Mouse (Mus musculus) thymus, postnatal 14 days (tissue): Measurements from ENCODE around the gene Cideb.

Source experiments
- DNase-seq: peaks from one replicate; pipeline ENCODE4 v3.0.0; 2021

Cideb gene

DNA sequence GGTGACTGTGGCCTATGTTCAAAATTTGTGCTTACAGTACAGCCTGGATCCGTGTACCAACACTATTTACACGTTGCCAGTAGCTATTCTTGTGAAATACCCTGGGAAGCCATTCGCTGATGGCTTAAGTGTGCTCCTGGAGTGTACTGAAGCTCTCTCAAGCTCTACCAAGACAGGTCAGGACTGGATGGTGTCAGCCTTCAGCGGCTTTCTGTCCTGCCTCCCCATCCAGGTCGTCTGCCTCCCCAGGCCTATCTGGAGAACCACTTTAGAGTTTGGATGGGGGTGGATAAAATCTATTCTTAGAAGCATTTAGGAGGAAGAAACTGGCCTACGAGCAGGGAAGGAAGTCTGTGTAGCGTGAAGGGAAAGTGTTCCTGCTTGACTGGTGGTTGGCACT, 4.9 kb upstream of the Cideb start:
- DNase-seq = no peak

DNA sequence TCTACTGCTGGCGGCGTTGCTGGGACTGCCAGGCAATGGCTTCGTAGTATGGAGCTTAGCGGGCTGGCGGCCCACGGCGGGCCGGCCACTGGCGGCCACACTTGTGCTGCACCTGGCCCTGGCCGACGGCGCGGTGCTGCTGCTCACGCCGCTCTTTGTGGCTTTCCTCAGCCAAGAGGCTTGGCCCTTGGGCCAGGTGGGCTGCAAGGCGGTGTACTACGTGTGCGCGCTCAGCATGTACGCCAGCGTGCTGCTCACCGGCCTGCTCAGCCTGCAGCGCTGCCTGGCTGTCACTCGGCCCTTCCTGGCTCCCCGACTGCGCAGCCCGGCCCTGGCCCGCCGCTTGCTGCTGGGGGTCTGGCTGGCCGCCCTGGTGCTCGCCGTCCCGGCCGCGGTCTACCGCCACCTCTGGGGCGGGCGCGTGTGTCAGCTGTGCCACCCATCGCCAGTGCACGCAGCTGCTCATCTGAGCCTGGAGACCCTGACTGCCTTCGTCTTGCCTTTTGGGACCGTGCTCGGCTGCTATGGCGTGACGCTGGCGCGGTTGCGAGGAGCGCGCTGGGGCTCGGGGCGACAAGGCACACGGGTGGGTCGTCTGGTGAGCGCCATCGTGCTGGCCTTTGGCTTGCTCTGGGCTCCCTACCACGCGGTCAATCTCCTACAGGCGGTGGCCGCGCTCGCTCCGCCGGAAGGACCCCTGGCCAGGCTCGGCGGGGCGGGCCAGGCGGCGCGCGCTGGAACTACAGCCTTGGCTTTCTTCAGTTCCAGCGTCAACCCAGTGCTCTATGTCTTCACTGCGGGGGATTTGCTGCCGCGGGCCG, 4.0 kb upstream of the Cideb start:
- peak; percentile 42 for DNase-seq

DNA sequence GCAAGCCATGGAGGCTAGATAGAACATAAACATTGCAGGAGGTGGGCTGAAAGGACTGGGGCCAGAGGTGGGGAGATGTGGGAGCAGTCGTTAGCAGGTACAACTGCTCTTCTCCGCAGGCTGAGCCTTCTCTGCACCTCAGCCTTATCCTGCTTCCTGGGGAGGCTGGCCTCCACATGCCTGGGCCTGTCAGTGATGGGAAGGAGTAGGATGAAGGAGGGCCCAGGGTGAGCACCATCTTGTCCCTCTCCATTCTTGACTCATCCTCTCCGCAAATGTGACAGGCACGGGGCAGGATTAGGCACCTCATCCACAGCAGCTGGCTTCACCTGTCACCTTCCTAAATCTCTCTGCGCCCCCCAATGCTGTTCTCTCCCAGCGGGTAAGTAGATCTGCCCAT, 2.9 kb upstream of the Cideb start, which contains the start of gene Ltb4r2:
Ltb4r2 (plus strand) TSS at position 266 of the 400 bp plus-strand sequence.
- DNase-seq = no peak

DNA sequence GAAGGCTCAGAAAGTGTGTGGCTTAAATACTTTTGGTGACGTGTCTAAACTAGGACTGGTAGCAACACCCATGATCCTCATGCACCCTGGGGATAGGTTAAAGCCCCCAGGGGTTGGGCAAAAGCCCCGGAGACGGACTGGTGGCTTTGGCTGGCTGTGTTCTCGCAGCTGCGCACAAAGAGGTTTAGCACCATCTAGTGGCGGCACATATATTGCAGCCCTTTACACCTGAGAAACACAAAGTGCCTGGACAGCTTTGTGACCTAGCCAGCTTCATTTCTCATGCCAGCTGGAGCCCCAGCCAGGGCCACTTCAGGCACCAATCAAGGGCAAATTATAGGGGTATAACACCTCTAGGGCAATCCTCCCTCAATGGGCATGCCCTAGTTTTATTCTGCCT, 1.9 kb upstream of the Cideb start:
- peak; percentile 86 for DNase-seq

DNA sequence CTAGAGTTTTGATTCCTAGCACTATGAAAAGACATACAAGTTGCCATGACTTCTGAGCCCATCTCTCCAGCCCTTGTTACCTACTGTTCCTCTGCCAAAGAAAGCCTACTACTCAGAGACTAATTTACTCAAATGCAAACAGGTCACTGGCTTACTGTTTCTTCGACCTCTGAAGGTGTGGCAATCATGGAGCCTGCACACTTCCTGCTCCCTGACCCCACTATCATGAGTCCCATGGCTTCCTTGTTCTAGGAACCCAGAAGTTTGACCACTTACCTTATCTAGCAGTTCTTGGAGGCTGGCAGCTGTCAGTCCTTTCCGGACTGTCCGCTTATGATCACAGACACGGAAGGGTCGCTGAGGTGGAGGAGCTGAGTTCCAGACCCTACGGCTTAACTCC, 692 bp downstream of the Cideb start:
- no peak for DNase-seq

DNA sequence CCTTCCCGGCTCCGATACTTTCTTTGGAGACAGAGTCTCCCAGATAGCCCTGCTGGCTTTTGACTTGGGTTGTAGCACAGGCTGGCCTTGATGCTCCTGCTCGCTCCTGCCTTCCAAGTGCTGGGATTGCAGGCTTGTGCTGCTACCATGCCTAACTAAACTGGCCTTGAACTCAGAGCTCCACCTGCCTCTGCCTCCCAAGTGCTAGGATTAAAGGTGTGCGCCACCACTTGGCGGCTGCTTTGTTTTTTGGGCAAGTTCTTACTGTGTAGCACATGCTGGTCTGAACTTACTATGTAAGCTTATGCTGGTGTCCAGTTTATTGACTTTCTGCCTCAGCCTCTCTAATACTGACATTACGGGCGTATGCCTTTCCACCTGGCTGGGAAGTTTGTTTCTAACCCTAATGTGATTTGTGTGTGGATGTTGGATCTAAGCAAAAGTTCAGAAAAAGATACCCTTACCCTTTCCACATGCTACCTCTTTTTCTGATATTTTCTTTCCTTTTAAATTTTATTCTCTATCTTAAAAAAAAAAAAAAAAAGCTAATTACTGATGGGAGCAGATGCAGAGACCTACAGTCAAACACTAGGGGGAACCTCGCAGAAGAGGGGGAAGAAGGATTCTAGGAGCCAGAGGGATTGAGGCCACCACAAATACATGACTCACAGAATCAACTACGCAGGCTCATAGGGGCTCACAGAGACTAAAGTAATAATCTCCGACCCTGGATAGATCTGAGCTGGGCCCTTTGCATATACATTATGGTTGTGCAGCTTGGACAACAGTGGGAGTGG, 11.0 kb downstream of the Cideb start:
- DNase-seq = peak; percentile 15

DNA sequence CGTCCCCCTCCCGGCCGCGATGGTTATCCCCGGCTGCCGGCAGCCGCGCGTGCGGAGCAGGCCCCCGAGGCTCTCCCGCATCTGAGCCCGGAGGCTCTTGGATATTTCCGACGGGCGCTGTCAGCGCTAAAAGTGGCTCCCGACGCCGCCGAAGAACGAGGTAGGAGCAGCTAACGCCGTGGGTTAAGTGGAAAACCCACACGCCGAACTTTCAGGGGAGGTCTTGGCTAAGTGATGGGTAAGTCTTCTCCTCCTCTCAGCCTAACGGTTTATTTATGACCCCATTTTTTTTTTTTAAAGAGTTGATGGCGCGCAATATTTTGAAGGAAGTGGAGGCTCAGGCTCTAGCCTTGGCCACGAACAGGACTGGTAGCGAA, 12.4 kb downstream of the Cideb start:
- DNase-seq = no peak

DNA sequence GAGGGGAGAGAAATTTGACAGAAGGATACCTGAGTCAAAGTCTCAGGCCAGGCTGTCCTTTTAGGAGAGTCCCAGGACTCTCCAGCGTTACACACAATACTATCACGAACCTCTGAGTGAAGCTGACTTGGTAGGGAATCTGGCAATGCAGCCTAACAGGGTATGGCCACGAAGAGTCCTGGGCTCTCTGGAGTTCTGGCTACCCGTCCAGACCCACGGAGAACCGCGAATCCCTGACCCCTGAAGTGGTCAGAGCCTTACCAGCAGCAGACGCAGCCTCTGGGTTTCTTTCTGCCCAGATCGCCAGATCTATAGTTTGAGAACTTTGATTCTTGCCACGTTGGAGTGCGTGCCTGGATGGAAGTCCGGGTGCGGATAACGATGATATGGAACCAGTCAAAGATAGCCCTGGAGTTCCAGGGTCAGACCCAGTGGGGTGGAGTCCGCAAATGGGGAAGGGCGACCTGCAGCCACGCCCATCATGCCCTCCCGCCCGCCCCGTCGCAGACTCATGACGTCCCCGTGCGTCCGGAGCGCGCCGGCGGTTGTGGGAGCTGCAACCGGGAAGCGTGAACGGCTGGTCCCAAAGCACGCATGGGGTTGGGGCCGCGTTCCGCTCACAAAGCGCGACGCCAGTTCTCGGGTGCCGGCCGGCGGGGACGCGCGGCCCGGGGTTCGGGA, 12.9 kb downstream of the Cideb start, which contains the start of the genes Dhrs1 and Nop9:
Dhrs1 (minus strand) TSS at position 511 of the 681 bp plus-strand sequence.
Nop9 (plus strand) TSS at position 514 of the 681 bp plus-strand sequence.
- peak; percentile 90 for DNase-seq

DNA sequence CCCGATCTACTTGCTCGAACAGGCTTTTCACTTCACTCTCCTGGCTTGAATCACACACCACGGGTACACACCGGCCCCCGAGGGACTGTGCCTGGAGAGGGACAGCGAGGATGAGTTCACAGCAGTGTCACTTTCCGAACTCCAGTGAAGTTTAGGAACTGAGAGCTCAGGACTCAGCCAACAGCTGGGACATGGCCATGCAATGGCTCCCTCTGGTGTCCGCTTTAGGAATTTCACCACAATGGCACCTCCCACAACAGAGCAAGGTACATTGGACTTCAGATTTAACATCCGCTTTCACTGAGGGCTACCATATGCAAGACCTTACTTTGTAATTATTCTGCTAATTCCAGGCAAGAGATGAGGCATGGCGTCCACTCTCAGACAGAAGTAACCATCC, 14.5 kb downstream of the Cideb start:
- DNase-seq = peak; percentile 89

DNA sequence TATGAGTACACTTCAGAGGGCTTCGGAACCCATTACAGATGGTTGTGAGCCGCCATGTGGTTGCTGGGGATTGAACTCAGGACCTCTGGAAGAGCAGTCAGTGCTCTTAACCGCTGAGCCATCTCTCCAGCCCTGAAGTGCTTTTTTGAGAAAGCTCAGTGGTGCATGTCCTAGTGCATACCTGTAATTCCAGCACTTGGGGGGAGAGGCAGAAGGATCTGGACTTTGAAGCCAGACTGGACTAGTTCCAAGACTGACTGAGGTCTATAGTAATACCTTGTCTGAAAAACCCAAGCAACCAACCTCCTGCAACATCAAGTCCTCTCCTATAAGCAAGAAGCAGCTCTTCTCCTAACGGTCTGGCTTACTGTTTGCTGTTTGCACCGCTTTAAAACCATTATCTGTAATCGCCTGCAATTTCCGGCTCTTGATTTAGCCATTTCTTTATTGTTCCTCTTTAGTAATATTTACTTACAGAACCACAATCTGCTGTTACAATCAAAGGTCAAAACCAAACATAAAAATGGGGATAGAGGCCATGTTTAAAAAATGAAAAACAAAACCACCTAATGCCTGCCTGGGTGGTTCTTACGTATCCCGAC, 21.1 kb downstream of the Cideb start:
- DNase-seq = no peak

DNA sequence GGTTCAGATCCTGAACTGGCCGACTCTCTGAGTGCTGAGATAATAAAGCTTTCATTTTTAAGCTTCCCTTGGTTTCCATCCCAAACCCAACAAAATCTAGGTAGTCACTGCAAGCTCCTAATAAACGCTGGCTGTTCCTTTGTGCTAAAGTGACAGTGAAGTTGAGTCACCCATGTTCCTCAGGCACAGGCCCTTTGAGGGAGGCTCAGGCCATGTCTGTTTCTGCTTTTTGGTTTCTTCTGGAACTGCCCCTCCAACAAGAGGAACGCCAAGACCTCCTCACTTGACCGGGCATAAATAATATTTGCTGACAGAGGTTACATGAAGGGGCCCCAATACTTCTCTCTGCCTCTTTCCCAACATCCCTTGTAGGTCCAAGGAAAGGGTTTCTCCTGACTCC, 22.5 kb downstream of the Cideb start:
- DNase-seq = no peak

DNA sequence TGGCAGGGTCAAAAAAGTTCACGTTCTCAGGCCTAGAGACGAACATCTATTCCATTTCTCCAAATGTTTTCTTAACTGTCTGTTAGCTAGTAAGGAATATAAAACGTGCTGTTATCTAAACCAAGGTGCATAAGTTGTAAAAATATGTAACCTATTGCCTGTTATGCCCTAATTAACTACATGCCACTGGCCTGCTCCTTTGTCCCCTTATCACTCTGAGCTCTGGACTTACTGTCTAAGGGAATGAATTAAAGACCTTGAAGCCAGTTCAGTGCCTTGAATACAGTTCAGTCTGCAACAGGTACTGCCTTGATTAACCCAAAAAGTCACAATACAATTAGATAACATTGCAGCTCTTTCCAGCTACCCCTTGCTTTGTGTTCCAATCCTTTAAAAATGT, 22.9 kb downstream of the Cideb start:
- DNase-seq = no peak

DNA sequence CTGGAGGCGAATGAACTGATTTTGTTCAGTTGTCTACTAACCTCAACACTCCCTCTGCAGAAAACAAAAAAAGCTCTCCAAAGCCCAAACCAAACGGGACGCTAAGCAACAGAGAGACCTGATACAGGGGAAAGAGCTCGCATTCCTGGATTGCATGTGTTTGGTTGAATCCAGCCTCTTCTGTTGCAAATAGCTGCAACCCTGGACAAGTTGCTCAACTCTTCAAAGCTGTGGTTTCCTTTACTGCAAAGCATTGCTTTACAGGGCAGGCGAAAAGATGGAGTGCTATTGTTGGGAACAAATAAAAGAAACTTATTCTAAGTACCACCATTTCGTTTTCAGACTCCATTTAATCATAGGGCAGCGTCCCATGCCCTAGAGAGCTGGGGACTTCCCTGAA, 23.4 kb downstream of the Cideb start:
- no peak for DNase-seq

DNA sequence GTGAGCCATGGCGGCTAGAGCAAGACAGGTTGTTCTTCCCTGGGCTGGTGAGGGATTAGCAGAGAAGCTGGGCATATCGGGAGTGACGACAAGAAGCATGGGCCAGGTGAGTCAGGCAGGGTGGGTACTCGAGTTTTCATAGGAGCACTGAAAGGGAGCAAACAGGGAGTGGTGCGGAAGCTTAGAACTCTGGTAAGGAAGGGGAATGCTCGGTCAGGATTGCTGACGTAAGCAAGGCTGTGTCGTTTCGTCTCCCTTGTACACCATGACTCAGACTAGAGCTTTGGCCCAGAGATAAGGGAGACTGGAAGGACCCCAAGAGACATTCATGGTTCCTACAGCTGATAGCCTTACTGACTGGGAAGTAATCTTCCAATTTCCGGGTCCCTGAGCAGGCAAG, 24.4 kb downstream of the Cideb start:
- DNase-seq = no peak

DNA sequence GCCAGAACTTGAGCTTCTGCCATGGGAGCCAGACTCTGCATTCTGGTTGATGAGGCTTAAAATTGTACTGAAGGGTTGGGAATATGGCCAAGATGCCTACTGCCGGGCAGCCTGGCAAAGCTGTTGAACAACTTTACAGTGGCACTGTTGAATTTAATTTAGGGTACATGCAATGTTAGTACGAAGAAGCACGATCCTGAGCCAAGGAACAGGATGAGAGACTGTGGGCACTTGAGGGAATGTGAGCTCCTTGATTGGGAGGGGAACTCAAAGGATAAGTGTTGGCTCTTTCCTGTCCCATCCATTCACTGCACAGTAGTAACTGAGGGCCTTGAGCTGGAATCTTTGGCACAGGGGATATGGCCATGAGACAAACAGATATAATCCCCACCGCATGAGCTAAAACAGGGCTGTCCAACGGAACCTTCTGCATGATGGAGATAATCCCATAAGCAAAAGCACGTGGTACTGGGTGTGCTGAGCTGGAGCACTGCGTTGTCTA, 27.7 kb downstream of the Cideb start:
- DNase-seq = no peak

DNA sequence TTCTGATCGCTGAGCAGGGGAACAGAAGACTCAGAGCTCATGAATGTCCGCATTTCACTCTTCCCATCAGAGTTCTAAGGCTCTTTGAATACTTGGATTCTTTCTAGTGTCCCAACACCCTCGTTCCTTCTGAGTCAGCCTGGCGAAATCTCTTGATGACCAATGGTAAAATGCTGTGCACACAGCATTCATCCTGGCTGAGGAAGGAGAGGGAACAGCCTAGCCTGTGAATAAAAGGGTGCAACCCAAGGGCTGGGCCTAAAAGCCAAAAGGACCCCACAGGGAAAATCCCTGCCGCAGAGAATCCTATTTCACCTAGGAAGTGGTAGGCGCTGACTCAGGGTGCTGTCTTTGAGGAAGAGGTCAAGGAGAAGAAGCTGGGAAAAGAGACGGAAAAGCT, 28.1 kb downstream of the Cideb start:
- no peak for DNase-seq

DNA sequence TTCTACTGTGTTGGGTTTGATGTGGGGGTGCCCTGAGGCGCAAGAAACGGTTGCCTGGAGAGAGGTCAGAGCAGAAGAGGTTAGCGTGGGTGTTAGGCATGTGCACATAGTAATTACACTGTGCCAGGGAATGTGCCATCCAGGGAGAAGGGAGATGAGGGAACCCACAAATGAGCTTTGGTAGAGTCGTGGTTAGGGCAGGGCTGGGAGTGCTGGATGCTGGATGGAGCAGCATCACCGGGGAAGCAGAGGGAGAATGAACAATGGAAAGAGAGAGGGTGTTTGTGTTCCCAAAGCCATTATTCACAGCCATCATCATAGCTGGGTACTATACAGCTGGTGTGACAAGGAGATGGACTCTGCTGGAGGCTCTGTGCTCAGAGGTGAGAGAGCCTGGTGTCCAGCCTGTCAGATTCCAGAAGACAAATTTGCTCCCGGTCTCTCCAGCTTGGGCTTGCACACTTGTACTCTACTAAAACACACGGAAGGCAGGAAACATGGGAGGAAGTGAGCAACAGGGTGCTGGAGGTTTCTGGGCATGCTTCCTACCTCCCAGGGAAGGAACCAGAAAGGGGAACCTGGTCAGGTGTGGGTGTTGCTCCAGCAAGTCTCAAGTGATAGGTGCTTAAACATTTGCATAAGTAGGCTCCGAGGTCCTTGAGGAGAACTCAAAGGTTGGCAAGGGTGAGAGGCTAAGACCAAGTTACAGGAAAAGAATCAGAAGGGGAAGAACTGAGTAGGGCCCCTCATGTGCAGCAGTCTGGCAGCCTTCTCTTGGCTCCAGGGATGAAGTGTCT, 30.2 kb downstream of the Cideb start:
- DNase-seq = no peak

DNA sequence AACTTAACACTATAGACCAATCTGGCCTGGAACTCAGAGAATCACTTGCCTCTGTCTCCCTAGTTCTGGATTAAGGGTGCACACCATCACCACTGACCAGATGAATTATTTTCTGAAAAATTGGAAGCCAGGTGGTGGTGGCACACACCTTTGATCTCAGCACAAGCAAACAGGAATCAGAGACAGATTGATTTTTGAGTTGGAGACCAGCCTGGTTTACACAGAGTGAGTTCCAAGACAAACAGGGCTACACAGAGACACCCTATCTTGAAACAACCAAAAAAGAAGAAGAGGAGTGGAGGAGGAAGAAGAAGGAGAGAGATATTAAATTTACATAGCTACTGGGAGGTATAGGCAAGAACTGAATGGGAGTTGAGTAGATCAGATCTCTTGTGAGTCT, 32.0 kb downstream of the Cideb start:
- DNase-seq = no peak

DNA sequence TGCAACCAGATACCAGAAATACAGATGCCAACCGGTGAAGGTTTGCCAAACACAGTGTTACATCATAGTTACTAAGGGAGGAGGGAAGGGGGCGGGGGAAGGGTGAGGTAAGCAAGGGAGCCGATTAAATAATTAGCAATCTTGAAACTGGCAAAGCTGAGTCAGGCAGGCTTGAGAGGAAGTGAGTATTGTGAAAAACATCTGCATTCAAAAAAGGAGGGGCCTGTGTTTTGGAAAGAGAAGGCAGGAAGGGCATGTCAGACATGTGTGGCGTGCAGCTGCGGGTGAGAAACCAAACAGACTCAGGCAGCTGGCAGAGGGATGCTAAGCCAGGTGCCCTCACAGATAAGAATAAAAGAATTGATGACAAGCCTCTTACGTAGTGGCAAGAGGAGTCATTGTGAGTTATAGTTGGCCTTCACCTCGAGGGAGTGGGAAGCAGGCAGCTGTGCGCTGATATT, 33.8 kb downstream of the Cideb start:
- DNase-seq = peak; percentile 83

DNA sequence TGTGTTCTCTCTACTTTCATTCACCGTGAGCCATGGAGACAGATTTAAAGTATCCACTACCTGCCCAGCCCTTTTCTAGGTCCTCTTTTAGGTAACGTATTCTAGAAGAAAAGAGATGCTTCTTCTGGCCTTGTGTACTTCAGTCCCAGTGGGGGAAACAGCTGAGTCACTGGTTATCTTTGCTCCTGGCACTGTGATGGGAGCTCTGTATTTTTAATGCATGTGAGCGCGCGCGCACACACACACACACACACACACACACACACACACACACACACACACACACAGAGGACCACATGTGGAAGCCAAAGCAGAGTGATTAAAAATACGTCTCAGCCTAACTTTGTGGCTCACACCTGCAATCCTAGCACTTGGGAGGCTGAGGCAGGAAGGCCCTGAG, 34.8 kb downstream of the Cideb start:
- no peak for DNase-seq

DNA sequence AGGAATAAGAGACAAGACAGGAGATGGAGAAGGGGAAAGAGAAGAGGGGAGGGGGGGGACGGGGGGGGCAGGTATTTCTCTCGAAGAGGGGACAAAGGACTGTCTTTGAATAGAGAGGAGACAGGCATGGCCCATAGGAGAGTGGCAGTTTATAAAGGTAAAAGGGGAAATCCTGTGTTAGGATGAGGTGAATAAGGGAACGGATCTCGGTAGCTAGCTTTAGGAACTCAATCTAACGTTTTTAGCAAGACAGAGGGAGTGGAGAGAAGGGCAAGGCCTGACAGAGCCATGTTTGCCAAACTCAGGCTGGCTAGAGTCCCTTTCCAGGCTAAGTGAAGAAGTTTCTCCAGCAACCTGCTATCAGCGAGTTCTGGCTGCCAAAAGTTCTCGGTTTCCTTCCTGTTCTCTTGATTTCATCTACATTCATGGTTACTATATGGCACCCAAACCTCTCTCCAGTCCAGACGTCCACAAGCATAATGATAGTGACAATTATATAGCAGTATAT, 35.8 kb downstream of the Cideb start:
- no peak for DNase-seq
